Mouse (Mus musculus) midbrain, embryonic 14.5 days (tissue): ENCODE measurements at regions not wholly inside any gene's neighbourhood (a gene's known extent, or its start where the extent isn't known, plus 50 kb on each side); places are given as distances from the start of the nearest gene placed in this dataset.

ENCODE experiments used
- ATAC-seq: fragments of 200-750 bp; cut with Nextera tagmentation; 2 replicates; pipeline ENCODE4 v1.8.0; 2017; ENCODE audit warnings: moderate number of reproducible peaks, moderate library complexity; ENCODE audit not compliant: low FRiP score, low TSS enrichment
- DNase-seq: peaks from one replicate; pipeline ENCODE4 v3.0.0-alpha.2; 2015
- H3K27ac ChIP-seq: fragments of 300-500 bp; sonication (generic); replicated peaks from 2 replicates; pipeline ENCODE4 v1.5.1; 2014; ENCODE audit warnings: mild to moderate bottlenecking, low read depth, low read length, moderate library complexity
- H3K27me3 ChIP-seq: fragments of 300-500 bp; sonication (generic); 2 replicates; pipeline ENCODE4 v1.6.1; 2014; ENCODE audit warnings: low read length, control low read depth, mixed read lengths; ENCODE audit not compliant: control insufficient read depth, insufficient read depth
- H3K36me3 ChIP-seq: fragments of 300-500 bp; sonication (generic); 2 replicates; pipeline ENCODE4 v1.6.1; 2014; ENCODE audit warnings: low read length, control low read depth; ENCODE audit not compliant: control insufficient read depth, insufficient read depth
- H3K4me1 ChIP-seq: fragments of 300-500 bp; sonication (generic); 2 replicates; pipeline ENCODE4 v1.6.1; 2014; ENCODE audit warnings: mild to moderate bottlenecking, antibody characterized with exemption, low read length, control low read depth; ENCODE audit not compliant: control insufficient read depth, insufficient read depth
- H3K4me2 ChIP-seq: fragments of 300-500 bp; sonication (generic); 2 replicates; pipeline ENCODE4 v1.6.1; 2014; ENCODE audit warnings: mild to moderate bottlenecking, low read length, moderate library complexity
- H3K4me3 ChIP-seq: fragments of 300-500 bp; sonication (generic); replicated peaks from 2 replicates; pipeline ENCODE4 v1.5.1; 2014; ENCODE audit warnings: low read depth, low read length
- H3K9ac ChIP-seq: fragments of 300-500 bp; sonication (generic); replicated peaks from 2 replicates; pipeline ENCODE4 v1.6.1; 2014; ENCODE audit warnings: mild to moderate bottlenecking, low read length, moderate library complexity
- H3K9me3 ChIP-seq: fragments of 300-500 bp; sonication (generic); 2 replicates; pipeline ENCODE4 v1.6.1; 2016; ENCODE audit warnings: low read length, control low read depth, mixed read lengths; ENCODE audit not compliant: control insufficient read depth
- WGBS: fragments of 180-500 bp; shearing (Covaris S2); extraction: QIAGEN DNeasy Blood & Tissue Kit; methylation state at CpG from one replicate; pipeline ENCODE4 v1.1.7; 2014; 5-methylcytosine and 5-hydroxymethylcytosine counted together

GRCm38 (mm10) chr12:33580809-33581208 lies 151.4 kb downstream of the Twistnb start:
- DNase-seq (no peak), ATAC-seq (no peak)
- Histone ChIP-seq H3K9me3 (no peaks in the 10 kb centered on the region), H3K9ac (no peak overlapping the region), H3K27me3 (no peaks in the 10 kb centered on the region), H3K36me3 (no peaks in the 10 kb centered on the region), H3K4me1 (no peaks in the 10 kb centered on the region), H3K27ac (no peak overlapping the region), H3K4me2 (no peak overlapping the region), H3K4me3 (no peak overlapping the region)
- 80% methylated on average over 2 of the region's 2 CpGs for WGBS

DNA sequence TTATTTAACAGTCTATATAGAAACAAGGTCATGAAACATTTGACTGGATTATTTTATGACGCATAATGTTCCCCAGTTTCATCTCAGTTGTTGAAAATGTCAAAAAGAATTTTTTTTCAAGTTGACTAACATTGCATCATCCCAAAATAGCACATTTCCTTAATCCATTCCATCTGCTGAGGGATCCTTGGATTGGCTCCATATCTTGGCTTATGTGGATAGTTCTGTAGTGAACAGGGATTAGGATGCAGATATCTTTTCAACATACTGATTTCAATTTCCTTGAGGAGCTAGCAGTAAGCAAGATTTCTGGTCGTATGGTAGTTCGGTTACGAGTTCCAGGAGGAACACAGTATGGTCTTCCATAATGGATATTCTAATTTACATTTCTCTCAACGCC lies 161.6 kb downstream of the Twistnb start:
- Histone ChIP-seq H3K27me3 (no peaks in the 10 kb centered on the region), H3K36me3 (no peaks in the 10 kb centered on the region), H3K9me3 (no peaks in the 10 kb centered on the region), H3K4me1 (no peaks in the 10 kb centered on the region), H3K9ac (no peak overlapping the region), H3K4me2 (no peak overlapping the region), H3K4me3 (no peak overlapping the region), H3K27ac (no peak overlapping the region)
- ATAC-seq (no peak), DNase-seq (no peak)
- WGBS = 83% methylated on average over 5 of the region's 5 CpGs

- WGBS = 48% methylated on average over 6 of the region's 6 CpGs
- Histone ChIP-seq H3K9ac (0 out of 2 replicates have a peak overlapping the region, but pooled peaks have one; percentile 26), H3K36me3 (no peaks in the 10 kb centered on the region), H3K4me3 (no peak overlapping the region; the same call in 1 of the 2 replicates), H3K27me3 (no peaks in the 10 kb centered on the region), H3K4me2 (peak overlapping the region; percentile 40), H3K27ac (0 out of 2 replicates have a peak overlapping the region, but pooled peaks have one; percentile 41), H3K4me1 (no peaks in the 10 kb centered on the region), H3K9me3 (no peaks in the 10 kb centered on the region)
- peak; percentile 35 for DNase-seq
- no peak for ATAC-seq
These were observed 163.0 kb downstream of the Twistnb start for GRCm38 (mm10) chr12:33592431-33592911.

GRCm38 (mm10) chr12:33592938-33593337 lies 163.5 kb downstream of the Twistnb start:
- Histone ChIP-seq H3K4me2 (peak overlapping the region; percentile 40), H3K9me3 (no peaks in the 10 kb centered on the region), H3K27ac (0 out of 2 replicates have a peak overlapping the region, but pooled peaks have one; percentile 41), H3K36me3 (no peaks in the 10 kb centered on the region), H3K4me3 (no peak overlapping the region; the same call in 1 of the 2 replicates), H3K27me3 (no peaks in the 10 kb centered on the region), H3K9ac (0 out of 2 replicates have a peak overlapping the region, but pooled peaks have one; percentile 26), H3K4me1 (no peaks in the 10 kb centered on the region)
- DNase-seq (peak; percentile 45), ATAC-seq (peak; percentile 49; the same call in 1 of the 2 replicates)
- 51% methylated on average over 17 of the region's 17 CpGs for WGBS

DNA sequence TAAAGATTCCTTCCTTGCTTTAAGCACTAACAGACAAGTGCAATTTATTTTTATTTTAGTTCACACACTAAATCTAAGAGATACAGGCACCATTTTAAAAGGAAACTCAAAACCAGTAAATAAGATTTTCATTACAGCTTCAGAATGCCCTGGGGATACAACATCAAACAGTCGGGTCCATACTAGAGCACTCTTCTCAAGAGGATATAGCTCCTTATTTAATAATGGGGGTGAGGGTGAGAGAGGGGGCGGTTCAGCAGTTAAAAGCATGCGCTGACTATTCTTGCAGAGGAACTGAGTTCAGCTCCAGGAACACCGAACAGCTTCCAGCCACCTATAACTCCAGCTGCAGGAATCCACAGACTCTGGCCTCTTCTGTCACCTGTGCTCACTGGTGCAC lies 164.2 kb downstream of the Twistnb start:
- H3K9ac ChIP-seq = no peak overlapping the region
- no peaks in the 10 kb centered on the region for H3K27me3 ChIP-seq
- H3K36me3 ChIP-seq = no peaks in the 10 kb centered on the region
- peak; percentile 13 for DNase-seq
- H3K4me1 ChIP-seq = no peaks in the 10 kb centered on the region
- no peak overlapping the region for H3K4me2 ChIP-seq
- H3K27ac ChIP-seq = no peak overlapping the region
- ATAC-seq = no peak
- 65% methylated on average over 4 of the region's 4 CpGs for WGBS
- H3K4me3 ChIP-seq = no peak overlapping the region
- no peaks in the 10 kb centered on the region for H3K9me3 ChIP-seq

DNA sequence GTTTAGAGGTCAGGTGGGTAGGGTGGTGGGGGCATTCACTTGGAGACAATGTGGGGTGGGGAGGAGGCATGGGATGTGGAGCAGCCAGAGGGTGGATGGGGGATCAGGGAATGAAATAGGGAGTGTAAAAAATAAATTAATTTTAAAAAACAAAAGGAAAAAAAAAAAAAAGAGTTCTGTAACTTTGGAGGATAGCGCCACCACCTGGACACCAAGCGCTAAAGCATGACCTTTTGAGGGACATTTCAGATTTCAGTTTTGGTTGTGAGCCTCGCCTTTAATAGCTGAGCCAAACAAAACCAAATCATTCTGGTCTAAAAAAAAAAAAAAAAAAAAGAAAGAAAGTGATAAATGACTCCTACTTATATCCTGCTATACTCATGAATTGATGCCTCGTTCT lies 176.0 kb downstream of the Twistnb start:
- no peak overlapping the region for H3K4me2 ChIP-seq
- DNase-seq (no peak), ATAC-seq (no peak)
- no peak overlapping the region for H3K27ac ChIP-seq
- no peaks in the 10 kb centered on the region for H3K4me1 ChIP-seq
- H3K9me3 ChIP-seq = no peaks in the 10 kb centered on the region
- no peaks in the 10 kb centered on the region for H3K27me3 ChIP-seq
- H3K4me3 ChIP-seq = no peak overlapping the region
- no peak overlapping the region for H3K9ac ChIP-seq
- WGBS = 67% methylated on average over 4 of the region's 4 CpGs
- no peaks in the 10 kb centered on the region for H3K36me3 ChIP-seq

DNA sequence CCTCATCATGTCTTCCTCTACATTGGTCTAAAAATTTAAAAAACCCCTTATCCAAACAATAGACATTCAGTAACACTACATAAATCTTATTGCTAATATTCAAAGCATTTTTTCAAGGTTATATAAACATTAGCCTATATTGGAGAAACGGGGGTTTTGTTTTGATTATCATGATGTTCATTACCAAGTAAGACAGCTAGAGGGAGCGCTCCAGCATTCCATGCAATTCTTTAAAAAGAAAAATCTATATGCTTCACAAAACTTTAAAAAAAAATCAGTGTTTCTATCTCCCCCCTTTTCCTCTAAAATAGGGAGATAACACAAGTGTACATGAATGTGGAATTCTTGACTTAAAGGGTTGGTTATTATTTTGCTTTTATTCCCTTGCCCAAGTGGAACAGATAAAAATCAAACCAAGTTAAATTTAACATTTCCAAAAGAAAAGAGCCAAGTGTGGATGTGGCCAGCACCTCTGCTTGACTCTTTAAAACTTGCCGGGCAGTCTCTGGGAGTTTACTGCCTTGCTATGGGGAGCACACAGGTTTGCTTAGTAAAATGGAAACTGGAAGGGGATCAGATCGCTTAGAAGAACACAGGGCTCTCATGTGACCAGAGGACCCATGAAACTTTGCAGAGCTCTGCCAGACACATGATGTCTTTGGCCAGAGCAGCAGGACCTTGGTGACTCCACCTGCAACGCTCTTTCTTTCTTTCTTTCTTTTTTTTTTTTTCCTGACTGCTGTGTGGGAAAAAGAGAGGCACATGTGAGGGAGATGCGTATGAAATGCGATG lies 178.6 kb downstream of the Twistnb start:
- WGBS = 74% methylated on average over 7 of the region's 7 CpGs
- Histone ChIP-seq H3K4me3 (no peak overlapping the region), H3K36me3 (no peaks in the 10 kb centered on the region), H3K9me3 (no peaks in the 10 kb centered on the region), H3K27me3 (no peaks in the 10 kb centered on the region), H3K9ac (no peak overlapping the region), H3K4me1 (no peaks in the 10 kb centered on the region), H3K4me2 (no peak overlapping the region), H3K27ac (no peak overlapping the region)
- ATAC-seq (no peak), DNase-seq (peak; percentile 68)

DNA sequence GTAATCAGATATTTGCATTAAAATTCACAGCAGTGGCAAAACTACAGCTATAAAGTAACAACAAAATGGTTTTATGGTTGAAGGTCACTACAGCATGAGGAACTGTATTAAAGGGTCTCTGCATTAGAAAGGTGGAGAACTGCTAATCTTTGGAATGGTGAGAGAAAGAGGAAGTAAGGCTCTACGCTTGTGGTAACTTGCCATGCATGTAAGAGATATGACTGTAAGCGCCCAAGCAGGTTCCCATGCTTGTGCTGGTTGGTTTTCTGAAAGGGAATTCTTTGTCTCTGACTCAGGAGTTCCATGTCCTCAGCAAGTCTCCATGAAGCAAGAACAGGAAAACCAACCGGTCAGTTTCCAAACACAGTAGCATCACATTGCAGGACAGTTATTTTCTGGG lies 182.9 kb downstream of the Twistnb start:
- Histone ChIP-seq H3K27ac (no peak overlapping the region), H3K4me1 (no peaks in the 10 kb centered on the region), H3K9me3 (no peaks in the 10 kb centered on the region), H3K4me2 (no peak overlapping the region), H3K9ac (no peak overlapping the region), H3K27me3 (no peaks in the 10 kb centered on the region), H3K36me3 (no peaks in the 10 kb centered on the region), H3K4me3 (no peak overlapping the region)
- 86% methylated on average over 3 of the region's 3 CpGs for WGBS
- DNase-seq (no peak), ATAC-seq (no peak)

DNA sequence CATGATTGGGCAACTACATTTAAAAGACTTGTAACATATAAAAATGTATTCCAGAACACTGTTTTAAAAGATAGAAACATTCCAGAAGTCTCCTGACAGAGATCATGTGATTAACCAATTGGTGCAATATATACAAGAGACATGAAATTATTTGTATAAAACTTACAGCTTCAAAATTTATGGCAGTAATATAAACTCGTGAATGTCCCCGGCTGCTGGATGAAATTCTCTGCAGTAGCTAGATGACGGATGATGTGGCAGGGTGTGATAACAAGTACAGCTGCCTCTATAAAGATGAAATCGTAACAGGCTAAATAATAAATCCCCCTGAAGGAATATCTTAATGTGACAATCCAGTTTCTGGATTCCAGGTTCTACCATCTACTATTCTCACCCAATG lies 191.0 kb downstream of the Twistnb start:
- H3K36me3 ChIP-seq = no peaks in the 10 kb centered on the region
- no peak overlapping the region for H3K9ac ChIP-seq
- H3K27ac ChIP-seq = no peak overlapping the region
- ATAC-seq = no peak
- H3K4me1 ChIP-seq = no peaks in the 10 kb centered on the region
- H3K27me3 ChIP-seq = no peaks in the 10 kb centered on the region
- DNase-seq = no peak
- H3K4me2 ChIP-seq = no peak overlapping the region
- H3K4me3 ChIP-seq = no peak overlapping the region
- 87% methylated on average over 4 of the region's 4 CpGs for WGBS
- no peaks in the 10 kb centered on the region for H3K9me3 ChIP-seq
